Mouse (Mus musculus): ENCODE data around the gene Prrxl1.

The Prrxl1 gene

GRCm38 (mm10) chr14:32628584-32628983, 29.4 kb downstream of the Prrxl1 start:
- DNase-seq (ENCODE audit: low spot score) = peak; percentile 5

- DNase-seq (ENCODE audit: low spot score) = no peak
Measured at GRCm38 (mm10) chr14:32632908-32633600, 33.8 kb downstream of the Prrxl1 start.

- no peak for DNase-seq (ENCODE audit: low spot score)
Measured at GRCm38 (mm10) chr14:32634015-32634682, 34.9 kb downstream of the Prrxl1 start.

- DNase-seq (ENCODE audit: low spot score) = no peak
Measured at GRCm38 (mm10) chr14:32638485-32638884, 39.3 kb downstream of the Prrxl1 start.

- no peak for DNase-seq (ENCODE audit: low spot score)
Measured at GRCm38 (mm10) chr14:32659781-32660180, 60.6 kb downstream of the Prrxl1 start.

GRCm38 (mm10) chr14:32663099-32663498, 63.9 kb downstream of the Prrxl1 start:
- DNase-seq (ENCODE audit: low spot score) = no peak

- no peak for DNase-seq (ENCODE audit: low spot score)
Measured at GRCm38 (mm10) chr14:32673178-32673577, 74.0 kb downstream of the Prrxl1 start.

GRCm38 (mm10) chr14:32678565-32678964, 79.4 kb downstream of the Prrxl1 start:
- DNase-seq (ENCODE audit: low spot score) = no peak

- DNase-seq (ENCODE audit: low spot score) = no peak
Measured at GRCm38 (mm10) chr14:32681603-32682002, 82.4 kb downstream of the Prrxl1 start.

- no peak for DNase-seq (ENCODE audit: low spot score)
Measured at GRCm38 (mm10) chr14:32682536-32682935, 83.3 kb downstream of the Prrxl1 start.

GRCm38 (mm10) chr14:32683251-32683838, 84.1 kb downstream of the Prrxl1 start:
- DNase-seq (ENCODE audit: low spot score) = peak; percentile 7

GRCm38 (mm10) chr14:32683982-32684734, 85.0 kb downstream of the Prrxl1 start:
- no peak for DNase-seq (ENCODE audit: low spot score)

GRCm38 (mm10) chr14:32684735-32685105, 85.5 kb downstream of the Prrxl1 start:
- DNase-seq (ENCODE audit: low spot score) = no peak

GRCm38 (mm10) chr14:32685124-32685826, 86.1 kb downstream of the Prrxl1 start, which contains the start of gene 3425401B19Rik:
Gene 3425401B19Rik, minus strand, starts transcription at chr14:32685293.
- DNase-seq (ENCODE audit: low spot score) = peak; percentile 54

- no peak for DNase-seq (ENCODE audit: low spot score)
Measured at GRCm38 (mm10) chr14:32695906-32696305, 96.7 kb downstream of the Prrxl1 start.

- DNase-seq (ENCODE audit: low spot score) = no peak
Measured at GRCm38 (mm10) chr14:32696344-32696743, 97.1 kb downstream of the Prrxl1 start.

- no peak for DNase-seq (ENCODE audit: low spot score)
Measured at GRCm38 (mm10) chr14:32697774-32698173, 98.6 kb downstream of the Prrxl1 start.

- DNase-seq (ENCODE audit: low spot score) = no peak
Measured at GRCm38 (mm10) chr14:32698556-32698955, 99.3 kb downstream of the Prrxl1 start.

Data from yolk sac, embryonic 10.5 days (tissue).